Mouse (Mus musculus): ENCODE data around the gene 9930111J21Rik1. TPM values are rescaled to one million over a fixed set of nuclear protein-coding genes. Genes with fewer than 3 reads are reported as not detected.
"Not testable (repeated sequence)": the region's sequence is repeated elsewhere in the genome, so short reads cannot be mapped to it uniquely, and the experiment has no call there.

Gene 9930111J21Rik1
- polyA plus RNA-seq, 1 experiment from 2014 or later: not detected

- H3K27me3 ChIP-seq (replicated peaks); H3K4me1 ChIP-seq (replicated peaks); H3K4me2 ChIP-seq; H3K36me3 ChIP-seq; H3K9me3 ChIP-seq (replicated peaks); H3K27ac ChIP-seq (ENCODE audit: poor library complexity, severe bottlenecking); H3K4me3 ChIP-seq; ATAC-seq (ENCODE audit: insufficient number of reproducible peaks, low FRiP score); H3K9ac ChIP-seq: not testable (repeated sequence)
- WGBS: no CpG with 5 or more reads among the region's 1 CpGs
These were observed 808 bp downstream of the 9930111J21Rik1 start, which contains the start of gene Olfr56 for GRCm38 (mm10) chr11:48978240-48978939. Gene Olfr56 (plus strand): TSS chr11:48978889.

- not testable (repeated sequence) for ATAC-seq (ENCODE audit: insufficient number of reproducible peaks, low FRiP score); H3K36me3 ChIP-seq; H3K4me2 ChIP-seq; H3K4me3 ChIP-seq; H3K9ac ChIP-seq; H3K9me3 ChIP-seq (replicated peaks); H3K4me1 ChIP-seq (replicated peaks); H3K27ac ChIP-seq (ENCODE audit: poor library complexity, severe bottlenecking); H3K27me3 ChIP-seq (replicated peaks)
- WGBS: no CpG with 5 or more reads among the region's 1 CpGs
These were observed 4.5 kb downstream of the 9930111J21Rik1 start for GRCm38 (mm10) chr11:48974686-48975085.

- H3K36me3 ChIP-seq; ATAC-seq (ENCODE audit: insufficient number of reproducible peaks, low FRiP score); H3K4me2 ChIP-seq; H3K4me1 ChIP-seq (replicated peaks); H3K27ac ChIP-seq (ENCODE audit: poor library complexity, severe bottlenecking); H3K9ac ChIP-seq; H3K27me3 ChIP-seq (replicated peaks); H3K9me3 ChIP-seq (replicated peaks); H3K4me3 ChIP-seq: not testable (repeated sequence)
- whole genome bisulfite sequencing: 89% methylated on average over 6 of the region's 6 CpGs
These were observed 33.1 kb downstream of the 9930111J21Rik1 start, which contains the start of gene Psme2b for GRCm38 (mm10) chr11:48946090-48946489. Gene Psme2b (minus strand): TSS chr11:48946190.

- not testable (repeated sequence) for H3K27me3 ChIP-seq (replicated peaks); H3K4me3 ChIP-seq; H3K4me2 ChIP-seq; H3K4me1 ChIP-seq (replicated peaks); H3K9me3 ChIP-seq (replicated peaks); H3K36me3 ChIP-seq; ATAC-seq (ENCODE audit: insufficient number of reproducible peaks, low FRiP score); H3K27ac ChIP-seq (ENCODE audit: poor library complexity, severe bottlenecking); H3K9ac ChIP-seq
These were observed 39.9 kb downstream of the 9930111J21Rik1 start for GRCm38 (mm10) chr11:48939286-48939685.

GRCm38 (mm10) chr11:48935291-48935690, 43.9 kb downstream of the 9930111J21Rik1 start:
- not testable (repeated sequence) for H3K9ac ChIP-seq; ATAC-seq (ENCODE audit: insufficient number of reproducible peaks, low FRiP score); H3K36me3 ChIP-seq; H3K4me3 ChIP-seq; H3K9me3 ChIP-seq (replicated peaks); H3K27me3 ChIP-seq (replicated peaks); H3K27ac ChIP-seq (ENCODE audit: poor library complexity, severe bottlenecking); H3K4me2 ChIP-seq; H3K4me1 ChIP-seq (replicated peaks)
- no CpG with 5 or more reads among the region's 3 CpGs for WGBS

- H3K27ac ChIP-seq (ENCODE audit: poor library complexity, severe bottlenecking); H3K9me3 ChIP-seq (replicated peaks); H3K27me3 ChIP-seq (replicated peaks); H3K4me1 ChIP-seq (replicated peaks); H3K4me3 ChIP-seq; H3K4me2 ChIP-seq; ATAC-seq (ENCODE audit: insufficient number of reproducible peaks, low FRiP score); H3K36me3 ChIP-seq; H3K9ac ChIP-seq: not testable (repeated sequence)
- 46% methylated on average over 1 of the region's 1 CpGs for WGBS
These were observed 45.3 kb downstream of the 9930111J21Rik1 start for GRCm38 (mm10) chr11:48933923-48934322.

GRCm38 (mm10) chr11:48933422-48933821, 45.8 kb downstream of the 9930111J21Rik1 start:
- H3K4me2 ChIP-seq; H3K27ac ChIP-seq (ENCODE audit: poor library complexity, severe bottlenecking); H3K9ac ChIP-seq; H3K4me1 ChIP-seq (replicated peaks); ATAC-seq (ENCODE audit: insufficient number of reproducible peaks, low FRiP score); H3K36me3 ChIP-seq; H3K9me3 ChIP-seq (replicated peaks); H3K4me3 ChIP-seq; H3K27me3 ChIP-seq (replicated peaks): not testable (repeated sequence)
- WGBS: 60% methylated on average over 1 of the region's 1 CpGs

GRCm38 (mm10) chr11:48928068-48928467, 51.1 kb downstream of the 9930111J21Rik1 start:
- not testable (repeated sequence) for H3K27ac ChIP-seq (ENCODE audit: poor library complexity, severe bottlenecking); H3K36me3 ChIP-seq; ATAC-seq (ENCODE audit: insufficient number of reproducible peaks, low FRiP score); H3K9me3 ChIP-seq (replicated peaks); H3K4me1 ChIP-seq (replicated peaks); H3K4me3 ChIP-seq; H3K27me3 ChIP-seq (replicated peaks); H3K9ac ChIP-seq; H3K4me2 ChIP-seq
- 78% methylated on average over 1 of the region's 1 CpGs for WGBS

GRCm38 (mm10) chr11:48926437-48926836, 52.8 kb downstream of the 9930111J21Rik1 start:
- not testable (repeated sequence) for H3K27me3 ChIP-seq (replicated peaks); H3K27ac ChIP-seq (ENCODE audit: poor library complexity, severe bottlenecking); H3K4me2 ChIP-seq; H3K4me3 ChIP-seq; H3K9me3 ChIP-seq (replicated peaks); ATAC-seq (ENCODE audit: insufficient number of reproducible peaks, low FRiP score); H3K36me3 ChIP-seq; H3K9ac ChIP-seq; H3K4me1 ChIP-seq (replicated peaks)

GRCm38 (mm10) chr11:48923818-48924217, 55.4 kb downstream of the 9930111J21Rik1 start:
- WGBS: 73% methylated on average over 5 of the region's 5 CpGs
- not testable (repeated sequence) for H3K9ac ChIP-seq; H3K4me1 ChIP-seq (replicated peaks); H3K27ac ChIP-seq (ENCODE audit: poor library complexity, severe bottlenecking); H3K9me3 ChIP-seq (replicated peaks); H3K4me3 ChIP-seq; H3K27me3 ChIP-seq (replicated peaks); H3K4me2 ChIP-seq; ATAC-seq (ENCODE audit: insufficient number of reproducible peaks, low FRiP score); H3K36me3 ChIP-seq

- Histone ChIP-seq H3K9me3 (replicated peaks) (no peaks in the 10 kb centered on the region), H3K27ac (ENCODE audit: poor library complexity, severe bottlenecking) (no peak overlapping the region), H3K27me3 (replicated peaks) (no peaks in the 10 kb centered on the region), H3K9ac (no peak overlapping the region), H3K4me2 (no peak overlapping the region), H3K4me1 (replicated peaks) (no peaks in the 10 kb centered on the region), H3K4me3 (no peak overlapping the region), H3K36me3 (no peaks in the 10 kb centered on the region)
- no peak for ATAC-seq (ENCODE audit: insufficient number of reproducible peaks, low FRiP score)
- 77% methylated on average over 3 of the region's 3 CpGs for WGBS
These were observed 60.8 kb downstream of the 9930111J21Rik1 start for GRCm38 (mm10) chr11:48918380-48918779.

- H3K4me3 ChIP-seq: no peak overlapping the region
These were observed 65.6 kb downstream of the 9930111J21Rik1 start for GRCm38 (mm10) chr11:48913611-48914010.

More at GRCm38 (mm10) chr11:48913611-48914010, 65.6 kb downstream of the 9930111J21Rik1 start:
- no peaks in the 10 kb centered on the region for H3K27me3 ChIP-seq (replicated peaks)
- H3K36me3 ChIP-seq: no peaks in the 10 kb centered on the region
- no peak overlapping the region for H3K4me2 ChIP-seq
- H3K9me3 ChIP-seq (replicated peaks): no peaks in the 10 kb centered on the region
- no peak overlapping the region for H3K27ac ChIP-seq (ENCODE audit: poor library complexity, severe bottlenecking)
- no peak for ATAC-seq (ENCODE audit: insufficient number of reproducible peaks, low FRiP score)
- no peaks in the 10 kb centered on the region for H3K4me1 ChIP-seq (replicated peaks)
- 95% methylated on average over 1 of the region's 1 CpGs for WGBS
- no peak overlapping the region for H3K9ac ChIP-seq
